Mouse (Mus musculus): ENCODE measurements around the gene Fscn1. TPM values are rescaled to one million over a fixed set of nuclear protein-coding genes. Genes with fewer than 3 reads are reported as not detected.

The Fscn1 gene
- total and polyA plus RNA-seq, 2 experiments from 2014 or later: 457 to 558 TPM

DNA sequence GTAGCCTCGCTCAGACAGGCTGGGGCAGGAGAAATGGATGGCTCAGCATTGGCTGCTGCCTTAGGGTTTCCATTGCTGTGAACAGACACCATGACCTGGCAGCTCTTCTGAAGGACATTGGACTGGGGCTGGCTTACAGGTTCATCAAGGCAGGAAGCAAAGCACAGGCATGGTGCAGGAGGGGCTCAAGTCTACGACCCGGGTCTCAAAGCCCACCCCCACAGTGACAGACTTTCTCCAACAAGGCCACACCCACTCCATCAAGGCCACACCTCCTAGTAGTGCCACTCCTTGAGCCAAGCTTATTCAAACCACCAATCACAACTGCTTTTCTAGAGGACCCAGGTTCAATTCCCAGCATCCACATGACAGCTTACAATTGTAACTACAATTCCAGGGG, 13.8 kb downstream of the Fscn1 start:
- DNase-seq (no peak), ATAC-seq (peak; percentile 15; the same call in 1 of the 2 replicates)
- no peak for TF ChIP-seq CTCF (IDR thresholded peaks at IDR 0.05; ENCODE audit: low read depth)
- H3K4me2 ChIP-seq (ENCODE audit: low read depth): no peak overlapping the region
- no peaks in the 10 kb centered on the region for H3K9me3 ChIP-seq (ENCODE audit: low read length)
- no peaks in the 10 kb centered on the region for H3K27me3 ChIP-seq (ENCODE audit: insufficient read depth, low read length)
- no peak overlapping the region for H3K4me3 ChIP-seq (ENCODE audit: low read depth, low read length)
- no peak overlapping the region for H3K27ac ChIP-seq (ENCODE audit: low read depth, low read length)
- H3K4me1 ChIP-seq (ENCODE audit: insufficient read depth): no peaks in the 10 kb centered on the region
- peaks cover 45% of the 10 kb centered on the region for H3K36me3 ChIP-seq (ENCODE audit: insufficient read depth)
- 45% methylated on average over 3 of the region's 3 CpGs for WGBS
- no peak overlapping the region for H3K9ac ChIP-seq

DNA sequence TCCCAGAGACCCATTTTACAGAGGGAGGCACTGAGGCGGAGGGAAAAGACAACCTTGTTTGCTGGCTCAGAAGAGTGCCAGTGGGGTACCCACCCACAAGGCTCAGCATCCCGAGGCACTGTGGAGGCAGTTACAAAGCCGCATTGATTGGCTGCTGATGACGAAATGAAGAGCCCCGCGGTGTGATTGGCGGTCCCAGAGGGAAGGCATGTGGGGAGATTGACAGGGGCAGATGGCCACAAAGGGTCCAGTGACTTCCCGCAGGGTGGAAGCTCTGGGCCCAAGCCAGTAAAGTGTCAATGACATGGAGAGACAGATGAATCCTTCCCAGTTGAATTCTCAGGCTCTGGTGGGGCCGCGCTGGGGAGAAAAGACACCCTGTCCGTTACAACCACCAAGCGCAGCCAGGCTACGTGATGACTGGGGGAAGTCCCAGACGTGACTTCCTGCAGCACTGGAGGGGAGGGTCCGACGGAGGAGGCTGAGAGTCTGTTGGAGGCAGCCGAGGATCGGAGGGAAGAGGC, 14.5 kb downstream of the Fscn1 start:
- Histone ChIP-seq H3K27ac (ENCODE audit: low read depth, low read length) (peak overlapping the region; percentile 46; the same call in 1 of the 2 replicates), H3K4me2 (ENCODE audit: low read depth) (peak overlapping the region; percentile 46), H3K9me3 (ENCODE audit: low read length) (no peaks in the 10 kb centered on the region), H3K36me3 (ENCODE audit: insufficient read depth) (peaks cover 41% of the 10 kb centered on the region), H3K4me3 (ENCODE audit: low read depth, low read length) (peak overlapping the region; percentile 14; the same call in 1 of the 2 replicates), H3K4me1 (ENCODE audit: insufficient read depth) (no peaks in the 10 kb centered on the region), H3K27me3 (ENCODE audit: insufficient read depth, low read length) (no peaks in the 10 kb centered on the region), H3K9ac (peak overlapping the region; percentile 34; the same call in 1 of the 2 replicates)
- TF ChIP-seq CTCF (IDR thresholded peaks at IDR 0.05; ENCODE audit: low read depth): no peak
- ATAC-seq: peak; percentile 93
- DNase-seq: peak; percentile 87
- 7% methylated on average over 18 of the region's 18 CpGs for WGBS

- no peak for DNase-seq
These were observed 16.4 kb downstream of the Fscn1 start for GRCm38 (mm10) chr5:142976516-142976915.

DNA sequence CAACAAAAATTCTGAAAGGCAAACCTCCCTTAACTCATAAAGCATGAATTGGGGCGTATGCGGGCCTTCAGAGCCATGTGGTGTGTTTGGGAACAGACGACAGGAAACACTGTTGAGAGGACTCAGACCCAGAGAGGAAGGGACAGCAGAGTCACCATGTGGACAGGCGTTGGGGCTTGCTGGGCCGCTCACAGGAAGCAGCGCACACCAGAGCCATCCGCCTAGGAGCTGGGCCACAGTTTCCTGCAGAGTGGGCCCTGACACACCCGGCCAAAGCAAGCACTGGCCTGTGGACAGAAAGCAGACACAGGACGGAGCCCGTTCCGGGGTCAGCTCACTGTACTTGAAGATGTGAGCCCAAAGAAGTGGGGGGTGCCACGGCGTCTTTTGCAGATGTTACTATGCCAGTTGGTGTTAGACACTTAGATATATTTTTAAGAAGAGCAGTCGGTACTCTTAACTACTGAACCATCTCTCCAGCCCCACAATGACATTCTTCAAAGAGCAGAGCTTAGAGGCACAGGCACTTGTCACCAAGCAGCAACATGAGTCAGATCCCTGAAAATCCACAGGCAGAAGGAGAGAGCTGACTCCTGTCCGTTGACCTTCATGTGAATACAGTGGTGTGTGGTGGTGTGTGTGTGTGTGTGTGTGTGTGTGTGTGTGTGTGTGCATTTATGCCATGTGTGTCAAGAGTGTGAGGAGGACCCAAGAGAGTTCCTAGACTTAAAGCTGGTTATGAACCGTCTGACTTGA, 22.1 kb downstream of the Fscn1 start:
- H3K27ac ChIP-seq (ENCODE audit: low read depth, low read length): no peak overlapping the region
- DNase-seq: no peak
- 84% methylated on average over 16 of the region's 16 CpGs for whole genome bisulfite sequencing

More at GRCm38 (mm10) chr5:142976516-142976915, 16.4 kb downstream of the Fscn1 start:
- H3K36me3 ChIP-seq (ENCODE audit: insufficient read depth): peaks cover 23% of the 10 kb centered on the region
- no peaks in the 10 kb centered on the region for H3K27me3 ChIP-seq (ENCODE audit: insufficient read depth, low read length)
- no peaks in the 10 kb centered on the region for H3K9me3 ChIP-seq (ENCODE audit: low read length)
- TF ChIP-seq CTCF (IDR thresholded peaks at IDR 0.05; ENCODE audit: low read depth): no peak
- no peak overlapping the region for H3K27ac ChIP-seq (ENCODE audit: low read depth, low read length)
- H3K4me1 ChIP-seq (ENCODE audit: insufficient read depth): no peaks in the 10 kb centered on the region
- no peak for ATAC-seq
- H3K4me3 ChIP-seq (ENCODE audit: low read depth, low read length): no peak overlapping the region
- no peak overlapping the region for H3K4me2 ChIP-seq (ENCODE audit: low read depth)
- WGBS: 50% methylated on average over 5 of the region's 5 CpGs
- H3K9ac ChIP-seq: no peak overlapping the region

GRCm38 (mm10) chr5:142983174-142983573, 23.0 kb downstream of the Fscn1 start:
- Histone ChIP-seq H3K4me1 (ENCODE audit: insufficient read depth) (no peaks in the 10 kb centered on the region), H3K27me3 (ENCODE audit: insufficient read depth, low read length) (no peaks in the 10 kb centered on the region), H3K27ac (ENCODE audit: low read depth, low read length) (no peak overlapping the region), H3K36me3 (ENCODE audit: insufficient read depth) (no peaks in the 10 kb centered on the region), H3K9me3 (ENCODE audit: low read length) (no peaks in the 10 kb centered on the region), H3K4me2 (ENCODE audit: low read depth) (no peak overlapping the region), H3K9ac (no peak overlapping the region), H3K4me3 (ENCODE audit: low read depth, low read length) (no peak overlapping the region)
- WGBS: 65% methylated on average over 8 of the region's 8 CpGs
- no peak for TF ChIP-seq CTCF (IDR thresholded peaks at IDR 0.05; ENCODE audit: low read depth)
- ATAC-seq: no peak
- DNase-seq: no peak

More for the DNA sequence above, 22.1 kb downstream of the Fscn1 start:
- Histone ChIP-seq H3K9me3 (ENCODE audit: low read length) (no peaks in the 10 kb centered on the region), H3K4me3 (ENCODE audit: low read depth, low read length) (no peak overlapping the region), H3K9ac (no peak overlapping the region), H3K36me3 (ENCODE audit: insufficient read depth) (no peaks in the 10 kb centered on the region), H3K4me2 (ENCODE audit: low read depth) (no peak overlapping the region), H3K4me1 (ENCODE audit: insufficient read depth) (no peaks in the 10 kb centered on the region), H3K27me3 (ENCODE audit: insufficient read depth, low read length) (no peaks in the 10 kb centered on the region)
- no peak for ATAC-seq
- TF ChIP-seq CTCF (IDR thresholded peaks at IDR 0.05; ENCODE audit: low read depth): no peak

DNA sequence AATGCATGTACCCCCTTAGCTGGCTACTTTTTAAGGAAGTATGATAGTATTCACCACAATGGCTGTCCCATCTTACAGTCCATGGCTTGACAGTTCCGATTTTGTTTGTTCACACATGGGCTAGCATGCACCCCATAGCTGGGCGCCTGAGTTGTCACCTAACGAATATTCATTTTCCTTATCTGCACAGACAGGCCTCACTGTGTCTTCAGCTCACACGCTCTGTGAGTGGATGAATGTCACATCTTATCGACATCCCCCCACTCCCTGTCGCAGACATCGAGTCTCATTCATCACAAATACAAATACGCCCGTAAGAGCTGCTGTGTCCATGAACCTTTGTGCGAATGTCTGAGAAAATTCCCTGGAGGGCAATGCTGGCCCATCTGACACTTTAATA, 24.1 kb downstream of the Fscn1 start:
- H3K4me1 ChIP-seq (ENCODE audit: insufficient read depth): no peaks in the 10 kb centered on the region
- H3K4me3 ChIP-seq (ENCODE audit: low read depth, low read length): no peak overlapping the region
- no peaks in the 10 kb centered on the region for H3K9me3 ChIP-seq (ENCODE audit: low read length)
- ATAC-seq (no peak), DNase-seq (no peak)
- no peaks in the 10 kb centered on the region for H3K36me3 ChIP-seq (ENCODE audit: insufficient read depth)
- no peak overlapping the region for H3K4me2 ChIP-seq (ENCODE audit: low read depth)
- H3K27me3 ChIP-seq (ENCODE audit: insufficient read depth, low read length): no peaks in the 10 kb centered on the region
- WGBS: 92% methylated on average over 10 of the region's 10 CpGs
- no peak overlapping the region for H3K27ac ChIP-seq (ENCODE audit: low read depth, low read length)
- TF ChIP-seq CTCF (IDR thresholded peaks at IDR 0.05; ENCODE audit: low read depth): no peak
- H3K9ac ChIP-seq: no peak overlapping the region

GRCm38 (mm10) chr5:142988520-142988919, 28.4 kb downstream of the Fscn1 start:
- Histone ChIP-seq H3K27me3 (ENCODE audit: insufficient read depth, low read length) (no peaks in the 10 kb centered on the region), H3K4me2 (ENCODE audit: low read depth) (no peak overlapping the region), H3K4me3 (ENCODE audit: low read depth, low read length) (no peak overlapping the region), H3K9me3 (ENCODE audit: low read length) (no peaks in the 10 kb centered on the region), H3K27ac (ENCODE audit: low read depth, low read length) (no peak overlapping the region), H3K9ac (no peak overlapping the region), H3K4me1 (ENCODE audit: insufficient read depth) (no peaks in the 10 kb centered on the region), H3K36me3 (ENCODE audit: insufficient read depth) (peaks cover 22% of the 10 kb centered on the region)
- WGBS: 60% methylated on average over 5 of the region's 5 CpGs
- TF ChIP-seq CTCF (IDR thresholded peaks at IDR 0.05; ENCODE audit: low read depth): no peak
- ATAC-seq (peak; percentile 61), DNase-seq (peak; percentile 70)
